Mouse (Mus musculus) olfactory bulb, adult 2 months (tissue): Measurements from ENCODE around the gene Dbi.

Experiments
- CTCF ChIP-seq: fragments of 200-500 bp; IDR thresholded peaks from 2 replicates; pipeline ENCODE4 v1.5.1; 2012; ENCODE audit warnings: low read depth, mild to moderate bottlenecking, low read length, moderate library complexity; ENCODE audit not compliant: insufficient read depth
- POLR2A ChIP-seq: fragments of 200-500 bp; IDR thresholded peaks from 2 replicates; pipeline ENCODE4 v1.6.1; 2012; ENCODE audit warnings: mild to moderate bottlenecking, low read depth, low read length, moderate library complexity; ENCODE audit not compliant: insufficient read depth

- TF ChIP-seq CTCF: no peak
- peak; percentile 84 for TF ChIP-seq POLR2A
Measured at GRCm38 (mm10) chr1:120120969-120121811, at the start of gene Dbi, which contains the start of gene 3110009E18Rik.
